9 mouse cellular contexts compared by ENCODE assay signal in the genomic region with DNA sequence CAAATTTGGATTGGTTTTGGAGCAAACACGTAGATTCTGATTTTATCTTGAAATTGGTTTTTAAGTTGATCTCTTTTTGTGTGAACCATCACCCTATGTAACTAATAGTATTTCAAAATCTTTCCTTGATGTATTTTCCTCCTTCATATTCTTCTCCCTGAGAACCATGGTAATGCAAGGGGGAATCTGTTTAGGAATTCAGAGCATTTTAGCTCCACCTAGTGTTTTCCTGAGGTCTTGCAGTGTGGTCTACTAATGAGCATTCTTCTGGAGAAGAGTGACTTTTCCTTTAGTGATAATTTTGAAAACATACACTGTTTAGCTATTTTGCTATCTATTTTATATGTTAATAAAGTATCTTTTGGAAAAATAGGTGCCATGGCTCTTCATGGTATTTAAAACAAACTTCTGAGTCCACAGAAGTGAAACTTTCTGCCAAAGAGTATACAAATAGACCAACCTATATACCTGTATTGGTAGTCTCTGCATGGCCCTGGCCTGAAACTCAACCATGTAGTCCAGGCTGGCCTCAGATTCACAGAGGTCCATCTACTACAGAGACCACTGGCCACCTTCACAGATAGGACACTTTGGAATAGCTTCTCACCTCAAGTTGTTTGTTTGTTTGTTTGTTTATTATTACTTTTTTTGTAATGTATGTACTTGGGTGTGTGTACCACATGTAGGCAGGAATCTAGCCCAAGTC.
DNase-seq lines count a peak whose midpoint lies in the region; ATAC-seq and TF ChIP-seq lines count a peak whose summit lies in the region.
"Had no signal": no experiment of that assay in that cellular context is flagged by ENCODE, and none has a peak within 500 bp of the region (broad histone marks: within the 10 kb centered on the region; RNA-seq: fewer than 3 reads in every experiment).

No protein-coding gene starts in this region.

- H3K4me3 ChIP-seq in midbrain, embryonic 15.5 days, result no peak overlapping the region
- no peak overlapping the region for H3K4me3 ChIP-seq in thymus, adult 2 months (ENCODE audit: control insufficient read depth, insufficient read depth, low read length)
- H3K4me3 ChIP-seq: liver, embryonic 13.5 days had no signal

- H3K27me3 ChIP-seq in midbrain, embryonic 15.5 days (replicated peaks), result no peaks in the 10 kb centered on the region
- H3K27me3 ChIP-seq in thymus, adult 2 months (ENCODE audit: control insufficient read depth, insufficient read depth, low read length), result no peaks in the 10 kb centered on the region
- H3K27me3 ChIP-seq: liver, embryonic 13.5 days had no signal

- no peaks in the 10 kb centered on the region for H3K4me1 ChIP-seq in midbrain, embryonic 15.5 days
- H3K4me1 ChIP-seq in thymus, adult 2 months (replicated peaks; ENCODE audit: control insufficient read depth, insufficient read depth, low read length), result no peaks in the 10 kb centered on the region
- H3K4me1 ChIP-seq: liver, embryonic 13.5 days had no signal

- no peak for TF ChIP-seq CTCF in thymus, adult 2 months (IDR thresholded peaks at IDR 0.05; ENCODE audit: borderline replicate concordance, control insufficient read depth, extremely low read depth, insufficient read depth, low read length, poor library complexity)

- no peak overlapping the region for H3K4me2 ChIP-seq in midbrain, embryonic 15.5 days
- H3K4me2 ChIP-seq: liver, embryonic 13.5 days had no signal

- no peak for TF ChIP-seq POLR2A in thymus, adult 2 months (IDR thresholded peaks at IDR 0.05; ENCODE audit: control insufficient read depth, extremely low read depth, insufficient read depth, low read length, poor library complexity)

- no peaks in the 10 kb centered on the region for H3K9me3 ChIP-seq in midbrain, embryonic 15.5 days
- H3K9me3 ChIP-seq: liver, embryonic 13.5 days had no signal

- DNase-seq in left cerebral cortex, adult 11 months (ENCODE audit: low spot score), result peak; percentile 57
- no peak for DNase-seq in left cerebral cortex, adult 8-10 months (ENCODE audit: low spot score in 2 of 2)
- peak; percentile 61 for DNase-seq in ZHBTc4 (ENCODE audit: low read depth, low spot score)
- DNase-seq in embryo, embryonic 11.5 days (ENCODE audit: low read depth, low spot score), result peak; percentile 31
- peak; percentile 65 for DNase-seq in kidney, postnatal 10 days
- DNase-seq in thymus, adult 2 months, result no peak
- DNase-seq in frontal cortex, postnatal 25 days (ENCODE audit: low spot score in 2 of 2), result no peak
- DNase-seq: liver, embryonic 13.5 days had no signal

- peaks cover 36% of the 10 kb centered on the region for H3K36me3 ChIP-seq in midbrain, embryonic 15.5 days (replicated peaks)
- no peaks in the 10 kb centered on the region for H3K36me3 ChIP-seq in thymus, adult 2 months (ENCODE audit: control insufficient read depth, insufficient read depth, low read length)

- no peak overlapping the region for H3K27ac ChIP-seq in midbrain, embryonic 15.5 days
- H3K27ac ChIP-seq in thymus, adult 2 months (ENCODE audit: control insufficient read depth, insufficient read depth, low read length), result no peak overlapping the region
- H3K27ac ChIP-seq: liver, embryonic 13.5 days had no signal

- peak; percentile 57 for ATAC-seq in midbrain, embryonic 15.5 days (replicated peaks)

- H3K9ac ChIP-seq in midbrain, embryonic 15.5 days, result no peak overlapping the region
- H3K9ac ChIP-seq: liver, embryonic 13.5 days had no signal

- 85% methylated on average over 1 of the region's 1 CpGs for WGBS in midbrain, embryonic 15.5 days
- WGBS in thymus, adult 2 months, result 100% methylated on average over 1 of the region's 1 CpGs

Comparison
In these comparisons a context has a peak if more than half of its experiments do, and no peak if none do; other contexts are left out.
1. DNase-seq: peak in left cerebral cortex, adult 11 months (single experiment), ZHBTc4 (single experiment), embryo, embryonic 11.5 days (single experiment) and kidney, postnatal 10 days (single experiment); none in left cerebral cortex, adult 8-10 months (0 of 2), thymus, adult 2 months (single experiment) and frontal cortex, postnatal 25 days (0 of 2).